Mouse (Mus musculus) C2C12 (cell line): Measurements from ENCODE around the gene Bcan.

Source experiments
- CEBPB ChIP-seq: IDR thresholded peaks from one replicate; pipeline ENCODE4 v1.6.1; 2011; ENCODE audit warnings: low read depth, mild to moderate bottlenecking, control low read depth, moderate library complexity
- CTCF ChIP-seq: IDR thresholded peaks from one replicate; pipeline ENCODE4 v1.5.1; 2011; ENCODE audit not compliant: control insufficient read depth, insufficient read depth, insufficient read length
- MAX ChIP-seq: IDR thresholded peaks from one replicate; pipeline ENCODE4 v1.6.1; 2011; ENCODE audit warnings: mild to moderate bottlenecking, control low read depth
- MYOD1 ChIP-seq: IDR thresholded peaks from one replicate; pipeline ENCODE4 v1.6.1; 2011; ENCODE audit warnings: low read depth; ENCODE audit not compliant: control insufficient read depth, insufficient read length
- MYOG ChIP-seq: IDR thresholded peaks from one replicate; pipeline ENCODE4 v1.6.1; 2011; ENCODE audit not compliant: control insufficient read depth, insufficient read length; ENCODE audit errors: extremely low read depth
- USF1 ChIP-seq: IDR thresholded peaks from one replicate; pipeline ENCODE4 v1.6.1; 2011; ENCODE audit warnings: low read depth, mild to moderate bottlenecking, control low read depth, moderate library complexity

- TF ChIP-seq MAX (no peak), CTCF (no peak), CEBPB (no peak), MYOD1 (no peak), MYOG (no peak), USF1 (no peak)
Observed at GRCm38 (mm10) chr3:88002291-88002976, 2.4 kb upstream of the Bcan start.
